Comparison of ENCODE assay signal across 9 mouse cellular contexts in the genomic region with DNA sequence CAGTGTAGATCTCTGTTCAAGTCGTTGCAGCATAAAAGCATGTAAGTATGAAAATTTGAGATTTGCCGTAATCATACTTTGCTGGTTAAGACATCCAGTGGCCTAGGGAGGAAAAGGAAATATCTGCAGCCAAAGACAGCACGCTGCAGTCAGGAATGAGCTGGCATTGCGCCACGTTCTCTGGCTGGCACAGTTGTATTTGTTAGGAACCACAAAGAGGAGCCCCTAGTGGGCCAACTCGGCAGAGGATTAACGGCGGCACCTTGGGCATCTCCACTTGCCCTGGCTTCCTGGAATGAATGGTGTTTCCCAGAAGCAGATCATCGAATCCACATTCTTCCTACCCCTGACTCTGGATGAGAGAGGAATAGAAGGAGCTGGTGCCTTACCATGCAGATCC. TPM values are rescaled to one million over a fixed set of nuclear protein-coding genes. Genes with fewer than 3 reads are reported as not detected.
DNase-seq lines count a peak whose midpoint lies in the region; ATAC-seq and TF ChIP-seq lines count a peak whose summit lies in the region.
"Had no signal": no experiment of that assay in that cellular context is flagged by ENCODE, and none has a peak within 500 bp of the region (broad histone marks: within the 10 kb centered on the region; RNA-seq: fewer than 3 reads in every experiment).

No protein-coding gene starts in this region.

- H3K9me3 ChIP-seq in heart, embryonic 12.5 days (replicated peaks): no peaks in the 10 kb centered on the region

- peak overlapping the region; percentile 7; the same call in 1 of the 2 replicates for H3K4me2 ChIP-seq in heart, embryonic 12.5 days

- no peak for TF ChIP-seq CTCF in thymus, adult 2 months (IDR thresholded peaks at IDR 0.05; ENCODE audit: borderline replicate concordance, control insufficient read depth, extremely low read depth, insufficient read depth, low read length, poor library complexity)

- no peak overlapping the region; the same call in 1 of the 2 replicates for H3K9ac ChIP-seq in heart, embryonic 12.5 days

- no peak for ATAC-seq in heart, embryonic 12.5 days (ENCODE audit: insufficient number of reproducible peaks, low FRiP score)

- 0 out of 2 replicates have a peak, but pooled peaks cover 4% of the 10 kb centered on the region for H3K4me1 ChIP-seq in heart, embryonic 12.5 days (replicated peaks)
- H3K4me1 ChIP-seq in thymus, adult 2 months (replicated peaks; ENCODE audit: control insufficient read depth, insufficient read depth, low read length): no peaks in the 10 kb centered on the region; the same call in 1 of the 2 replicates

- WGBS in heart, embryonic 12.5 days: 58% methylated on average over 9 of the region's 9 CpGs
- 23% methylated on average over 9 of the region's 9 CpGs for WGBS in thymus, adult 2 months

- peak; percentile 41 for DNase-seq in layer of hippocampus, adult 11-12 months (ENCODE audit: low spot score)
- DNase-seq in layer of hippocampus, adult 9-10 months (ENCODE audit: low spot score): no peak
- peak; percentile 44 to 75 for DNase-seq in adrenal gland, adult (ENCODE audit: inconsistent age in 2 of 2, low spot score in 1 of 2)
- peak; percentile 15 for DNase-seq in cerebellum, adult 8-10 months
- peak; percentile 17 to 57 for DNase-seq in layer of hippocampus, postnatal 25 days (ENCODE audit: extremely low spot score in 1 of 2, low spot score in 1 of 2)
- DNase-seq in thymus, adult 2 months: no peak
- DNase-seq in thymus, adult 18-20 months: no peak

- no peaks in the 10 kb centered on the region for H3K27me3 ChIP-seq in heart, embryonic 12.5 days (replicated peaks)
- H3K27me3 ChIP-seq in thymus, adult 2 months (ENCODE audit: control insufficient read depth, insufficient read depth, low read length): no peaks in the 10 kb centered on the region

- H3K27ac ChIP-seq in heart, embryonic 12.5 days (ENCODE audit: poor library complexity, severe bottlenecking): no peak overlapping the region
- no peak overlapping the region for H3K27ac ChIP-seq in thymus, adult 2 months (ENCODE audit: control insufficient read depth, insufficient read depth, low read length)

- H3K4me3 ChIP-seq in heart, embryonic 12.5 days: no peak overlapping the region
- H3K4me3 ChIP-seq in thymus, adult 2 months (ENCODE audit: control insufficient read depth, insufficient read depth, low read length): no peak overlapping the region

- no peaks in the 10 kb centered on the region for H3K36me3 ChIP-seq in heart, embryonic 12.5 days
- H3K36me3 ChIP-seq in thymus, adult 2 months (ENCODE audit: control insufficient read depth, insufficient read depth, low read length): no peaks in the 10 kb centered on the region
- H3K36me3 ChIP-seq: G1E had no signal

- no peak for TF ChIP-seq POLR2A in thymus, adult 2 months (IDR thresholded peaks at IDR 0.05; ENCODE audit: control insufficient read depth, extremely low read depth, insufficient read depth, low read length, poor library complexity)

RNA-seq across cellular contexts. Expression of gene Adamts3, which starts 14.4 kb away (rescaled TPM):
- 5.6 and 6.0 TPM in 2 replicates for polyA plus RNA-seq in heart, embryonic 12.5 days (2016; fragmentation: Nextera tagmentation; extraction: Ambion mirVana)
- 10 to 100 TPM; 28.9 to 40.2 TPM for total RNA-seq in layer of hippocampus, postnatal 25 days (2021)
- 0.66 and 0.69 TPM in 2 replicates for polyA plus RNA-seq in thymus, adult 2 months (2012; rRNA removed)
- polyA plus RNA-seq: G1E had no signal

Comparison
In these comparisons a context has a peak if more than half of its experiments do, and no peak if none do; other contexts are left out.
1. DNase-seq: peak in layer of hippocampus, adult 11-12 months (single experiment), adrenal gland, adult (2 of 2), cerebellum, adult 8-10 months (single experiment) and layer of hippocampus, postnatal 25 days (2 of 2); none in layer of hippocampus, adult 9-10 months (single experiment), thymus, adult 2 months (single experiment) and thymus, adult 18-20 months (0 of 2).